Mouse (Mus musculus) embryonic fibroblast, embryonic 13.5 days (primary cell): Measurements from ENCODE around the gene Clptm1l.

ENCODE experiments used
- CTCF ChIP-seq: IDR thresholded peaks from 2 replicates; pipeline ENCODE4 v1.5.1; 2011; ENCODE audit warnings: mild to moderate bottlenecking, control low read depth, low read length, moderate library complexity, borderline replicate concordance; ENCODE audit not compliant: insufficient read depth
- POLR2A ChIP-seq: IDR thresholded peaks from 2 replicates; pipeline ENCODE4 v1.6.1; 2011; ENCODE audit warnings: low read depth, mild to moderate bottlenecking, control low read depth, low read length, moderate library complexity

GRCm38 (mm10) chr13:73575051-73575450 lies 28.8 kb upstream of the Clptm1l start:
- no peak for TF ChIP-seq CTCF
- no peak for TF ChIP-seq POLR2A
